Mouse (Mus musculus) cortical plate, adult 2 months (tissue): ENCODE results near the gene Lztr1.
A peak's percentile ranks its signal among the peaks of the same experiment; 100 is the strongest.

ENCODE experiments used
- CTCF ChIP-seq: fragments of 200-500 bp; IDR thresholded peaks from 2 replicates; pipeline ENCODE4 v1.5.1; 2011; ENCODE audit warnings: mild to moderate bottlenecking, control low read depth, low read length; ENCODE audit not compliant: insufficient read depth; ENCODE audit errors: extremely low read depth
- POLR2A ChIP-seq: fragments of 200-500 bp; IDR thresholded peaks from 2 replicates; pipeline ENCODE4 v1.6.1; 2011; ENCODE audit warnings: mild to moderate bottlenecking, low read length, control low read depth; ENCODE audit not compliant: insufficient read depth; ENCODE audit errors: extremely low read depth

DNA sequence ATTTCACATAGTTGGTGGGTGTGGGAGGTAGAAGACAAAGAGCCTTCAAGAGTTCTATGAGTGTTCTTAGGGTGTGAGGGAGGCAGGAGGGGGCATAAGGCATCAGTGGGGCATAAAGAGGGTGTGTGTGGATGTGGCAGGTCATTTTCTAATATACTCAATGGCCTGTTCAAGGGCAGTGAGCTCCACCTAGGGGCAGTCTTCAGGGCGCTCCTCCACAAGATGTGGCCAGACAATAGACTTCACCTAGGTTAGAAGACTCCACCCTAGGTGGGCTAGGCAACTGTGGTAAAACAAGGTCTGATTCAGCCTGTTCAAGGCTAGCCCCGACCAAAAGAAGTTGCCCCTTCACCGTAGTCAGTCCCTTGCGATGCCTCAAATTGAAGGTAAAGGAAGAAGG, 23.8 kb downstream of the Lztr1 start:
- TF ChIP-seq POLR2A (no peak), CTCF (0 out of 2 replicates have a peak, but pooled peaks have one; percentile 14)
